Mouse (Mus musculus) neural tube, embryonic 13.5 days (tissue): ENCODE results near the gene Poldip2. TPM values are rescaled to one million over a fixed set of nuclear protein-coding genes. Genes with fewer than 3 reads are reported as not detected.
A peak's percentile ranks its signal among the peaks of the same experiment; 100 is the strongest.

Source experiments
- ATAC-seq: fragments of 200-750 bp; cut with Nextera tagmentation; 2 replicates; pipeline ENCODE4 v1.8.0; 2017; ENCODE audit warnings: low read depth, mild to moderate bottlenecking, moderate TSS enrichment, moderate library complexity
- H3K27ac ChIP-seq: fragments of 300-500 bp; sonication (generic); replicated peaks from 2 replicates; pipeline ENCODE4 v1.5.1; 2015; ENCODE audit warnings: moderate library complexity, mild to moderate bottlenecking, inconsistent platforms
- H3K27me3 ChIP-seq: fragments of 300-500 bp; sonication (generic); 2 replicates; pipeline ENCODE4 v1.6.1; 2015; ENCODE audit warnings: mild to moderate bottlenecking, inconsistent platforms
- H3K36me3 ChIP-seq: fragments of 300-500 bp; sonication (generic); 2 replicates; pipeline ENCODE4 v1.6.1; 2015; ENCODE audit warnings: mild to moderate bottlenecking, inconsistent platforms
- H3K4me1 ChIP-seq: fragments of 300-500 bp; sonication (generic); replicated peaks from 2 replicates; pipeline ENCODE4 v1.6.1; 2015; ENCODE audit warnings: inconsistent platforms
- H3K4me2 ChIP-seq: fragments of 300-500 bp; sonication (generic); 2 replicates; pipeline ENCODE4 v1.6.1; 2015; ENCODE audit warnings: inconsistent platforms, mild to moderate bottlenecking, moderate library complexity
- H3K4me3 ChIP-seq: fragments of 300-500 bp; sonication (generic); 2 replicates; pipeline ENCODE4 v1.5.1; 2015; ENCODE audit warnings: mild to moderate bottlenecking, inconsistent platforms
- H3K9ac ChIP-seq: fragments of 300-500 bp; sonication (generic); 2 replicates; pipeline ENCODE4 v1.6.1; 2015; ENCODE audit warnings: moderate library complexity, mild to moderate bottlenecking, inconsistent platforms
- H3K9me3 ChIP-seq: fragments of 300-500 bp; sonication (generic); 2 replicates; pipeline ENCODE4 v1.6.1; 2016; ENCODE audit warnings: inconsistent platforms
- WGBS: fragments of 180-500 bp; shearing (Covaris S2); methylation state at CpG from one replicate; pipeline ENCODE4 v1.1.7; 2015; 5-methylcytosine and 5-hydroxymethylcytosine counted together
- polyA plus RNA-seq: library from polyadenylated mRNA; unstranded; fragments of >200 nt; fragmentation: Nextera tagmentation; extraction: Ambion mirVana; gene quantifications from 2 replicates; pipeline ENCODE4 v1.2.1, GENCODE M21; 2015

Gene Poldip2
- polyA plus RNA-seq, 1 experiment from 2014 or later, result 191 TPM

DNA sequence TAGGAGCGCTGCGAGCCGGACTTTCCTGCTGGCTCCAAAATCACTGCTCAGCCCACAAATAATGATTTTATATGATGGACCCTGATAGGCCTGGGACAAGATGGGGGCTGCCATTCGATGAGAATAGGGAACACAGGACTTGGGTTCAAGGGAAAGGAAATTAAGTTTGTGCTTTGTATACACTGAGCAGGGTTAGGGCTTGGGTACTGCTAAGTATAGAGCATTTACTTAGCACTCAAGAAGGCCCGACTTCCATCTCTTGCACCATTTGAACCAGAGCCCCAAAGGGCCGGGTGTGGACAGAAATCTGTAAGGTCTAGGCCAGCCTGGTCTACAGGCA lies 39.0 kb downstream of the Poldip2 start:
- peak; percentile 47; the same call in 1 of the 2 replicates for ATAC-seq
- peak overlapping the region; percentile 75 for H3K9ac ChIP-seq
- H3K27ac ChIP-seq, result peak overlapping the region; percentile 90
- peak overlapping the region; percentile 68 for H3K4me3 ChIP-seq
- H3K9me3 ChIP-seq, result peaks cover 7% of the 10 kb centered on the region; the same call in 1 of the 2 replicates
- H3K4me2 ChIP-seq, result peak overlapping the region; percentile 81
- H3K27me3 ChIP-seq, result no peaks in the 10 kb centered on the region
- WGBS, result 34% methylated on average over 6 of the region's 6 CpGs
- peaks cover 29% of the 10 kb centered on the region for H3K4me1 ChIP-seq
- no peaks in the 10 kb centered on the region for H3K36me3 ChIP-seq

- no peaks in the 10 kb centered on the region for H3K27me3 ChIP-seq
- H3K4me2 ChIP-seq, result no peak overlapping the region
- H3K9ac ChIP-seq, result no peak overlapping the region
- no peak overlapping the region for H3K27ac ChIP-seq
- peaks cover 6% of the 10 kb centered on the region for H3K4me1 ChIP-seq
- H3K9me3 ChIP-seq, result peaks cover 7% of the 10 kb centered on the region; the same call in 1 of the 2 replicates
- H3K4me3 ChIP-seq, result no peak overlapping the region
- ATAC-seq, result no peak
- 91% methylated on average over 3 of the region's 3 CpGs for WGBS
- no peaks in the 10 kb centered on the region for H3K36me3 ChIP-seq
These were observed 43.6 kb downstream of the Poldip2 start for GRCm38 (mm10) chr11:78555623-78556022.

DNA sequence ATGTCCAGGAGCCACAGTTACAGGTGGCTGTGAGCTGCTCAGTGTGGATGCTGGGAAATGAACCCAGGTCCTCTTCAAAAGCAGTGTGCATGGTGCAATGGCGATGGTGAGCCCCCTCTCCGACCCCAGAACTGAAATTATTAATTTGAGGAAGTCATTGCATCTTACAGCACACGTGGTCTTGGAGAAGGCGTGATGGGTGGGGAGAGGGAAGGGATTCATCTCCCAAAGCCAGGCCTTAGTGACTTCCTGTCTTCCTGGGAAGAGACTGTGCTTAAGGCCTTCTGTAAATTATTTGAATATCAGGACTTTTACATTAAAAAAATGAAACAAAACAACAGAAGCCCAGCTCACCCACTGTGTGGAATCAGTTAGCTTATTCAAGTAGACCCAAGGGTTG lies 44.1 kb downstream of the Poldip2 start:
- Histone ChIP-seq H3K4me2 (no peak overlapping the region), H3K36me3 (no peaks in the 10 kb centered on the region), H3K9me3 (peaks cover 7% of the 10 kb centered on the region; the same call in 1 of the 2 replicates), H3K9ac (no peak overlapping the region), H3K27me3 (no peaks in the 10 kb centered on the region), H3K4me3 (no peak overlapping the region), H3K27ac (no peak overlapping the region), H3K4me1 (peaks cover 4% of the 10 kb centered on the region)
- no peak for ATAC-seq
- WGBS, result 86% methylated on average over 4 of the region's 4 CpGs

GRCm38 (mm10) chr11:78557241-78557640 lies 45.2 kb downstream of the Poldip2 start:
- ATAC-seq, result no peak
- H3K4me3 ChIP-seq, result no peak overlapping the region
- H3K9ac ChIP-seq, result no peak overlapping the region
- no peaks in the 10 kb centered on the region for H3K36me3 ChIP-seq
- H3K9me3 ChIP-seq, result peaks cover 7% of the 10 kb centered on the region; the same call in 1 of the 2 replicates
- no peak overlapping the region for H3K27ac ChIP-seq
- no peaks in the 10 kb centered on the region for H3K4me1 ChIP-seq
- WGBS, result 57% methylated on average over 8 of the region's 8 CpGs
- H3K4me2 ChIP-seq, result no peak overlapping the region
- no peaks in the 10 kb centered on the region for H3K27me3 ChIP-seq

GRCm38 (mm10) chr11:78560447-78560846 lies 48.5 kb downstream of the Poldip2 start:
- 20% methylated on average over 4 of the region's 4 CpGs for WGBS
- H3K27me3 ChIP-seq, result no peaks in the 10 kb centered on the region
- no peak overlapping the region for H3K27ac ChIP-seq
- peak; percentile 82; the same call in 1 of the 2 replicates for ATAC-seq
- no peak overlapping the region for H3K9ac ChIP-seq
- H3K36me3 ChIP-seq, result peaks cover 2% of the 10 kb centered on the region; the same call in 1 of the 2 replicates
- H3K4me2 ChIP-seq, result no peak overlapping the region
- no peaks in the 10 kb centered on the region for H3K9me3 ChIP-seq
- H3K4me3 ChIP-seq, result no peak overlapping the region
- H3K4me1 ChIP-seq, result no peaks in the 10 kb centered on the region

- ATAC-seq, result no peak
- Histone ChIP-seq H3K4me1 (no peaks in the 10 kb centered on the region), H3K9ac (no peak overlapping the region), H3K4me2 (no peak overlapping the region), H3K27ac (no peak overlapping the region), H3K4me3 (no peak overlapping the region), H3K27me3 (no peaks in the 10 kb centered on the region), H3K36me3 (peaks cover 46% of the 10 kb centered on the region), H3K9me3 (no peaks in the 10 kb centered on the region)
- 78% methylated on average over 6 of the region's 6 CpGs for WGBS
These were observed 54.8 kb downstream of the Poldip2 start for GRCm38 (mm10) chr11:78566775-78567174.

DNA sequence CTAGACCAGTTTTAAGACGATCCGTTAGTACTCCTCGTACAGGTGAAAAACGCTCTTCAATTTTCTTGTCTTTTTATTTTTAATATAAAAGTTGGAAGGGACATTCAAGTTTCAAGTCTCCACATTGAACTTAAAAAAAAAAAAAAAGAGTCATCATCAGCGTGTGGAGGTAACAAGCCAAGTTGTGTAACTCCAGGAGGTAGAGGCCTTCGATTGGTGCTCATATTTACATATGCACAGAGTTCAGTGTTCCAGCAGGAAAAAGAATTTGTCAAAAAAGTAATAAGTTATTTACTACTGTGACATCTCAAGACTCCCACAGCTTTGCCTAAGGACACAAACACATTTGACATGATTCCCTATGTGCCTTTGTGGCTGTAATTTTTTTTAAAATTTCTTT lies 55.6 kb downstream of the Poldip2 start:
- Histone ChIP-seq H3K9ac (no peak overlapping the region), H3K27me3 (no peaks in the 10 kb centered on the region), H3K4me3 (no peak overlapping the region), H3K36me3 (peaks cover 55% of the 10 kb centered on the region), H3K4me1 (no peaks in the 10 kb centered on the region), H3K4me2 (no peak overlapping the region), H3K9me3 (no peaks in the 10 kb centered on the region), H3K27ac (no peak overlapping the region)
- no peak for ATAC-seq
- WGBS, result 92% methylated on average over 6 of the region's 6 CpGs

DNA sequence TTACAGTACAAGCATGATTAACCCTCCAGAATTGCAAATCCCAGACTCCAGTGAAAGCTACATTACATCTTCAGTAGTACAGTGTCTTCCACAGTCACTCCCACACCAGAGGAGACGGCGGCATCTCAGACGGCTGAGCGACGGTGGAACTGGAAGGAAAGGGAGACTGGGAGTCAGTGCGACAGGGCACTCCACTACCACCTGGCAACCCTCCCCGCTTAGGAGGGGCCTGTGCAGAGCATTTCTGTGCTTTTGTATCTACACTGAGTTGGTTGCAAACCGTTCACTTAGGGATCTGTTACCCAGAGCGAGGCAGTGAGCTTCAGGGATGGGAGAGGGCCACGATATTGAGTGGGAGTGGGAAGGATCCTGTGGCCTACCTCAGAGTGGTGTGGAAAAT lies 56.8 kb downstream of the Poldip2 start:
- Histone ChIP-seq H3K9ac (no peak overlapping the region), H3K36me3 (peaks cover 60% of the 10 kb centered on the region), H3K4me2 (no peak overlapping the region), H3K4me3 (no peak overlapping the region), H3K27ac (no peak overlapping the region), H3K27me3 (no peaks in the 10 kb centered on the region), H3K4me1 (no peaks in the 10 kb centered on the region), H3K9me3 (no peaks in the 10 kb centered on the region)
- no peak for ATAC-seq
- 86% methylated on average over 10 of the region's 10 CpGs for WGBS

GRCm38 (mm10) chr11:78569806-78570205 lies 57.8 kb downstream of the Poldip2 start:
- Histone ChIP-seq H3K4me1 (no peaks in the 10 kb centered on the region), H3K27me3 (no peaks in the 10 kb centered on the region), H3K27ac (no peak overlapping the region), H3K9ac (no peak overlapping the region), H3K4me2 (no peak overlapping the region), H3K4me3 (no peak overlapping the region), H3K9me3 (no peaks in the 10 kb centered on the region), H3K36me3 (peaks cover 65% of the 10 kb centered on the region)
- no peak for ATAC-seq
- WGBS, result 77% methylated on average over 3 of the region's 3 CpGs

DNA sequence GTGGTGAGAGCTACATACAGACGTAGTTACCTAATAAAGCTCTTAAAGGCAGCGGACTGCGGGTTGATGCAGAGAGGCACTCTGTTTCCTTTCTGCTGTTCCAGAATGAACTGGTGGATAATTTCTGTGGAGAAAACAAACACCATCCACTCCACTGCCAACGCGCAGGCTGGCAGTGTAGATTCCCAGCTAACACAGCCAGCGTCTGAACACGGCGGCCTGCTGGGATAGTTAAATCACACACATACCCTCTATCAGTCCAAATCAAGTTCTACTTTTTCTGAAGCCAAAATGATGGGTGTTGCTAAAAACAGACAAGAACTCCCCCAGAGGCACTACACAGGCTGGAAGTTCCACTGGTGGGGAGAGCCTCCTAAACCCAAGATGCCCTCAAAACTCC lies 59.4 kb downstream of the Poldip2 start:
- Histone ChIP-seq H3K27ac (no peak overlapping the region), H3K27me3 (no peaks in the 10 kb centered on the region), H3K9ac (no peak overlapping the region), H3K4me3 (no peak overlapping the region), H3K4me2 (no peak overlapping the region), H3K9me3 (no peaks in the 10 kb centered on the region), H3K4me1 (no peaks in the 10 kb centered on the region), H3K36me3 (peaks cover 60% of the 10 kb centered on the region)
- 94% methylated on average over 8 of the region's 8 CpGs for WGBS
- ATAC-seq, result no peak

DNA sequence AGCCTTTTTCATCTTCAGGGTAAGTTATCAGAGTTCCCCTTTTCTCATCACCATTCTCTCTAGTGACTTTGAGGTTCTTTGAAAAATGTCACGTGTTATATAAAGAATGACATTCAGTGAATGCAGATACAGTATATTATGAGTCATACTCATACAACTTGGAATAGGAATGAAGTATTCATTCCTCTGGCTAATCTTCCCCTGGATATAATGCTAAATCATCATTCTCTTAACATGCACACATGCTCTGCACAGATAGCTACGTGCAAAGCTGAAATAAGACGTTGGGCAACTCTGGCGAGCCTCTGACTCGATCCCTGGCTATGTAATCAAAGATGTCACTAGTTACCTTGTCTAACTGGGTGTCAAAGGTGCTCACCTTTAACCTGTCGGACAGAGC lies 59.9 kb downstream of the Poldip2 start:
- H3K36me3 ChIP-seq, result peaks cover 60% of the 10 kb centered on the region
- 94% methylated on average over 6 of the region's 6 CpGs for WGBS
- no peak for ATAC-seq

More for the DNA sequence above, 59.9 kb downstream of the Poldip2 start:
- no peak overlapping the region for H3K4me2 ChIP-seq
- no peak overlapping the region for H3K4me3 ChIP-seq
- H3K27me3 ChIP-seq, result no peaks in the 10 kb centered on the region
- no peaks in the 10 kb centered on the region for H3K4me1 ChIP-seq
- no peak overlapping the region for H3K9ac ChIP-seq
- H3K9me3 ChIP-seq, result no peaks in the 10 kb centered on the region
- no peak overlapping the region for H3K27ac ChIP-seq
